Mouse (Mus musculus): ENCODE results near the gene Ankrd49. TPM values are rescaled to one million over a fixed set of nuclear protein-coding genes. Genes with fewer than 3 reads are reported as not detected.

Ankrd49 gene
- polyA plus RNA-seq, 1 experiment from 2014 or later, result 50.0 TPM

DNA sequence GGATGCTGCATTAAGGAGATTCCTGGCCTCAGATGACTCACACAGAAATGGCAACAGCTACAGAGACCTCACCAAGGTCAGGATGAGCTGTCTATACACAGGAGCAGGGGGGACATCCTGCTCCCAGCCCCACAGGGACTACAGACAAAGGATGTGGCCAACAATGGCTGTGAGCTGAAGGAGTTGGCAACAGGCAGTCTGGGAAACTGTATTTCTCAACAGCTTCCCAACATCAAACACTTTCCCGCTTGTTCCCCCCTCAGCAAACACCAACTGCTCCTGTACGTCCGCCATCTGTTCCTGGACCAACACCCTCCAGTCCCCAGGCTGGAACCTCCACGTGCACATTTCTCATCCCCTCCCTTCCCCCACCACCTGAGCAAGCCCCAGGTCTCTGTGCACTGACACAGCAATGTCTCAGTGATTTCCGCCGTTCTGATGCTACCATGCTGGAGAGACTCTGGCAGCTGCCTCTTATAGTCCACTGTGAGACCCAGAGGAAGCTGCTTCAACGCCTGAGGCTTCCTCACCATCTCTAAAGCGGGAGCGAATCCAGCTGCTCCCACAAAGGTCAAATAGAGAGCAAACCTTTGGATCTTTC is 53.6 kb downstream of the Ankrd49 start:
- no peaks in the 10 kb centered on the region for H3K27me3 ChIP-seq (replicated peaks; ENCODE audit: low read depth, poor library complexity, severe bottlenecking)
- DNase-seq (ENCODE audit: low spot score), result peak; percentile 46
- H3K36me3 ChIP-seq (replicated peaks), result no peaks in the 10 kb centered on the region
- peak overlapping the region; percentile 67 for H3K27ac ChIP-seq (replicated peaks)
- WGBS, result 29% methylated on average over 9 of the region's 9 CpGs
- peaks cover 28% of the 10 kb centered on the region for H3K4me1 ChIP-seq
- no peaks in the 10 kb centered on the region for H3K9me3 ChIP-seq
- H3K4me3 ChIP-seq, result no peak overlapping the region

Other genes starting within 250 kb of the Ankrd49 start
- 23.1 and 27.4 TPM in 2 replicates for gene Amotl1, start 139.8 kb downstream of the Ankrd49 start, polyA plus RNA-seq (2016; fragmentation: Nextera tagmentation; extraction: Ambion mirVana)
- gene Piwil4, start 44.1 kb downstream of the Ankrd49 start, polyA plus RNA-seq (2016; fragmentation: Nextera tagmentation; extraction: Ambion mirVana), result 0.23 TPM in 1 of 2 replicates, not detected in the other
- gene Fut4, start 32.5 kb downstream of the Ankrd49 start, polyA plus RNA-seq (2016; fragmentation: Nextera tagmentation; extraction: Ambion mirVana), result 6.3 and 7.6 TPM in 2 replicates
- 0.23 and 0.54 TPM in 2 replicates for gene 1700012B09Rik, start 13.8 kb downstream of the Ankrd49 start, polyA plus RNA-seq (2016; fragmentation: Nextera tagmentation; extraction: Ambion mirVana)
- gene Mre11a, start 202 bp downstream of the Ankrd49 start, polyA plus RNA-seq (2016; fragmentation: Nextera tagmentation; extraction: Ambion mirVana), result 38.5 and 42.0 TPM in 2 replicates
- gene Gpr83, start 75.4 kb upstream of the Ankrd49 start, polyA plus RNA-seq (2016; fragmentation: Nextera tagmentation; extraction: Ambion mirVana), result 0.23 and 0.32 TPM in 2 replicates
- 0.15 TPM in 1 of 2 replicates, not detected in the other for gene Izumo1r, start 119.1 kb upstream of the Ankrd49 start, polyA plus RNA-seq (2016; fragmentation: Nextera tagmentation; extraction: Ambion mirVana)

Data from embryonic facial prominence, embryonic 10.5 days (tissue).